Mouse (Mus musculus) bone marrow, adult 2 months (tissue): ENCODE data around the gene Ccnl2.

Experiments used
- CTCF ChIP-seq: fragments of 200-500 bp; IDR thresholded peaks from 2 replicates; pipeline ENCODE4 v1.5.1; 2011; ENCODE audit warnings: low read length, control low read depth; ENCODE audit not compliant: control insufficient read depth, insufficient read depth
- POLR2A ChIP-seq: fragments of 200-500 bp; IDR thresholded peaks from 2 replicates; pipeline ENCODE4 v1.6.1; 2011; ENCODE audit warnings: low read depth, mild to moderate bottlenecking, control low read depth, low read length, borderline replicate concordance; ENCODE audit not compliant: control insufficient read depth

DNA sequence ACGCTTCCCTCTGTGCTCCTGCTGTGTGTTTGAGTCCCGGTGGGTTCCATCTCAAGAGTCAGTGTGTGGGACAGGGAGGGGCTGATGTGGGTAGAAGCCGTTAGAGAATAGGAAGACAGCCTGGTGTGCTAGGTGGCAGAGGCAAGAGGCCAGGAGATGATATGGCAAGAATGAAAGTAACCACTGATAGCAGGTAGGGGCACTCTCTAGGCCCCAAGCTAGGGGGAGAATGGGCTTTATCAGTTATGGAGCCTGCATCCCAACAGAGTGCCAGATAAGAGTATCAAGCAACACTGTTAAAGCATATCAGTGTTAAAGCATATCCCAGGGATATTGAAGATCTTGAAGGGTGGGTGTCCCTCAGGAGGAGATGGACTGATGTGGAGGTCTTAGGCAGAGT lies 44.6 kb downstream of the Ccnl2 start:
- no peak for TF ChIP-seq POLR2A
- no peak for TF ChIP-seq CTCF
